Comparison of ENCODE assay signal across 11 mouse cellular contexts in the genomic region with DNA sequence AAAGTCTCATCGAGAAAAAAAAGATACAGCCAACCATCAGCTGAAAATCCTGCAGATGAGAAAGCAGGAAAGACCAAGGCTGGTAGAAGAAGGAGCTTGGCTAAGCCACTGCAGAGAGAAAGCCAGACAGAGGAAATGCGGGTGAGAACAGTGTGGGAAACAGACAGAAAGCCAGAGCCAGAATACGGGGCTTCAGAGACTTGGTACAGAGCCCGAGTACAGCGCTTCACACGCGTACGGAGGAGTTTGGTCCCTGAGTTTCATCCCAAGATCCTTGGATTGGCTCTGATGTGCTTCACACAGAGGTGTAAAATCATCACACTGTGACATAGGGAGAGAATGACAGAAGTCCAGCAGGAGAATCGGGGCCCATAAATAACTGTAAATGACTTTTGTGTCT.
DNase-seq lines count a peak whose midpoint lies in the region; ATAC-seq and TF ChIP-seq lines count a peak whose summit lies in the region.
"Had no signal": no experiment of that assay in that cellular context is flagged by ENCODE, and none has a peak within 500 bp of the region (broad histone marks: within the 10 kb centered on the region; RNA-seq: fewer than 3 reads in every experiment).

No protein-coding gene starts in this region.

- no peaks in the 10 kb centered on the region for H3K27me3 ChIP-seq in heart, embryonic 10.5 days (ENCODE audit: insufficient read depth, poor library complexity, severe bottlenecking)
- H3K27me3 ChIP-seq in kidney, embryonic 14.5 days (ENCODE audit: control insufficient read depth, insufficient read depth, low read length), result no peaks in the 10 kb centered on the region
- H3K27me3 ChIP-seq in kidney, adult 2 months (replicated peaks; ENCODE audit: control insufficient read depth, insufficient read depth, low read length), result no peaks in the 10 kb centered on the region
- H3K27me3 ChIP-seq in midbrain, postnatal 0 days (ENCODE audit: insufficient read depth, low read length), result no peaks in the 10 kb centered on the region
- H3K27me3 ChIP-seq in midbrain, embryonic 14.5 days (ENCODE audit: control insufficient read depth, insufficient read depth, low read length), result no peaks in the 10 kb centered on the region
- H3K27me3 ChIP-seq in neural tube, embryonic 15.5 days (replicated peaks), result no peaks in the 10 kb centered on the region
- H3K27me3 ChIP-seq: liver, embryonic 13.5 days had no signal

- ATAC-seq in kidney, embryonic 14.5 days (ENCODE audit: low FRiP score, low TSS enrichment), result no peak; the same call in 1 of the 2 replicates
- no peak for ATAC-seq in midbrain, postnatal 0 days (ENCODE audit: low FRiP score)
- no peak for ATAC-seq in midbrain, embryonic 14.5 days (ENCODE audit: low FRiP score, low TSS enrichment)
- no peak for ATAC-seq in neural tube, embryonic 15.5 days (ENCODE audit: low FRiP score)

- H3K4me1 ChIP-seq in heart, embryonic 10.5 days, result 0 out of 2 replicates have a peak, but pooled peaks cover 10% of the 10 kb centered on the region
- H3K4me1 ChIP-seq in kidney, embryonic 14.5 days (ENCODE audit: control insufficient read depth, insufficient read depth, low read length), result no peaks in the 10 kb centered on the region
- H3K4me1 ChIP-seq in kidney, adult 2 months (ENCODE audit: control insufficient read depth, insufficient read depth, low read length), result no peaks in the 10 kb centered on the region
- no peaks in the 10 kb centered on the region for H3K4me1 ChIP-seq in midbrain, postnatal 0 days (ENCODE audit: insufficient read depth, low read length)
- no peaks in the 10 kb centered on the region for H3K4me1 ChIP-seq in midbrain, embryonic 14.5 days (ENCODE audit: control insufficient read depth, insufficient read depth, low read length)
- H3K4me1 ChIP-seq in neural tube, embryonic 15.5 days, result no peaks in the 10 kb centered on the region
- H3K4me1 ChIP-seq: liver, embryonic 13.5 days had no signal

- H3K4me2 ChIP-seq in kidney, embryonic 14.5 days (replicated peaks; ENCODE audit: low read depth, low read length), result peak overlapping the region; percentile 24
- no peak overlapping the region for H3K4me2 ChIP-seq in midbrain, postnatal 0 days (ENCODE audit: low read depth, low read length, poor library complexity, severe bottlenecking)
- no peak overlapping the region for H3K4me2 ChIP-seq in midbrain, embryonic 14.5 days (ENCODE audit: low read length)
- H3K4me2 ChIP-seq in neural tube, embryonic 15.5 days, result peak overlapping the region; percentile 28; the same call in 1 of the 2 replicates
- H3K4me2 ChIP-seq: liver, embryonic 13.5 days had no signal

- no peak for DNase-seq in heart, embryonic 10.5 days (ENCODE audit: low spot score)
- DNase-seq in heart, postnatal 36 days, result no peak
- DNase-seq in kidney, adult 2 months, result no peak
- peak; percentile 36 for DNase-seq in midbrain, postnatal 0 days (ENCODE audit: low spot score)
- DNase-seq in midbrain, embryonic 14.5 days, result no peak
- no peak for DNase-seq in urinary bladder, adult 2 months (ENCODE audit: low spot score)
- DNase-seq: gastrocnemius, postnatal 36 days; liver, embryonic 13.5 days; thymus, postnatal 36 days had no signal

- H3K27ac ChIP-seq in heart, embryonic 10.5 days, result peak overlapping the region; percentile 42; the same call in 1 of the 2 replicates
- H3K27ac ChIP-seq in kidney, embryonic 14.5 days (ENCODE audit: low read depth, low read length), result no peak overlapping the region
- no peak overlapping the region for H3K27ac ChIP-seq in kidney, adult 2 months (ENCODE audit: insufficient read depth, low read depth, low read length)
- H3K27ac ChIP-seq in midbrain, postnatal 0 days (ENCODE audit: low read depth, low read length), result no peak overlapping the region
- no peak overlapping the region for H3K27ac ChIP-seq in midbrain, embryonic 14.5 days (replicated peaks; ENCODE audit: low read depth, low read length)
- no peak overlapping the region for H3K27ac ChIP-seq in neural tube, embryonic 15.5 days (replicated peaks)
- H3K27ac ChIP-seq: liver, embryonic 13.5 days had no signal

- TF ChIP-seq CTCF in kidney, adult 2 months (conservative IDR thresholded peaks at IDR 0.05; ENCODE audit: insufficient read depth, insufficient read length, low read depth, low read length), result no peak
- no peak for TF ChIP-seq CTCF in midbrain, postnatal 0 days (IDR thresholded peaks at IDR 0.05)

- no peaks in the 10 kb centered on the region for H3K36me3 ChIP-seq in heart, embryonic 10.5 days
- no peaks in the 10 kb centered on the region for H3K36me3 ChIP-seq in kidney, embryonic 14.5 days (ENCODE audit: control insufficient read depth, insufficient read depth, low read length)
- no peaks in the 10 kb centered on the region for H3K36me3 ChIP-seq in kidney, adult 2 months (ENCODE audit: control insufficient read depth, insufficient read depth, low read length)
- H3K36me3 ChIP-seq in midbrain, postnatal 0 days (ENCODE audit: insufficient read depth, low read length), result no peaks in the 10 kb centered on the region
- no peaks in the 10 kb centered on the region for H3K36me3 ChIP-seq in midbrain, embryonic 14.5 days (ENCODE audit: control insufficient read depth, insufficient read depth, low read length)
- no peaks in the 10 kb centered on the region for H3K36me3 ChIP-seq in neural tube, embryonic 15.5 days
- H3K36me3 ChIP-seq: liver, embryonic 13.5 days had no signal

- H3K4me3 ChIP-seq in heart, embryonic 10.5 days, result no peak overlapping the region
- H3K4me3 ChIP-seq in kidney, embryonic 14.5 days (ENCODE audit: low read length), result no peak overlapping the region
- H3K4me3 ChIP-seq in kidney, adult 2 months (ENCODE audit: insufficient read depth, low read depth, low read length), result no peak overlapping the region
- no peak overlapping the region for H3K4me3 ChIP-seq in midbrain, postnatal 0 days (ENCODE audit: low read depth, low read length)
- H3K4me3 ChIP-seq in midbrain, embryonic 14.5 days (replicated peaks; ENCODE audit: low read depth, low read length), result no peak overlapping the region
- H3K4me3 ChIP-seq in neural tube, embryonic 15.5 days (replicated peaks), result 0 out of 2 replicates have a peak overlapping the region, but pooled peaks have one; percentile 6
- H3K4me3 ChIP-seq: liver, embryonic 13.5 days had no signal

- no peak for TF ChIP-seq POLR2A in kidney, adult 2 months (IDR thresholded peaks at IDR 0.05; ENCODE audit: low read depth, low read length)

- H3K9me3 ChIP-seq in heart, embryonic 10.5 days, result no peaks in the 10 kb centered on the region
- H3K9me3 ChIP-seq in kidney, embryonic 14.5 days (ENCODE audit: control insufficient read depth, low read length), result no peaks in the 10 kb centered on the region
- no peaks in the 10 kb centered on the region for H3K9me3 ChIP-seq in midbrain, postnatal 0 days (ENCODE audit: low read length)
- no peaks in the 10 kb centered on the region for H3K9me3 ChIP-seq in midbrain, embryonic 14.5 days (ENCODE audit: control insufficient read depth, low read length)
- no peaks in the 10 kb centered on the region for H3K9me3 ChIP-seq in neural tube, embryonic 15.5 days (replicated peaks)
- H3K9me3 ChIP-seq: liver, embryonic 13.5 days had no signal

- 89% methylated on average over 9 of the region's 9 CpGs for WGBS in heart, embryonic 10.5 days
- 34% methylated on average over 9 of the region's 9 CpGs for WGBS in kidney, embryonic 14.5 days
- WGBS in kidney, adult 2 months, result 39% methylated on average over 9 of the region's 9 CpGs
- 80% methylated on average over 9 of the region's 9 CpGs for WGBS in midbrain, postnatal 0 days
- WGBS in midbrain, embryonic 14.5 days, result 80% methylated on average over 9 of the region's 9 CpGs
- 50% methylated on average over 9 of the region's 9 CpGs for WGBS in neural tube, embryonic 15.5 days

- no peak overlapping the region for H3K9ac ChIP-seq in kidney, embryonic 14.5 days (ENCODE audit: low read depth, low read length)
- no peak overlapping the region for H3K9ac ChIP-seq in midbrain, postnatal 0 days (replicated peaks; ENCODE audit: low read length, poor library complexity, severe bottlenecking)
- H3K9ac ChIP-seq in midbrain, embryonic 14.5 days (replicated peaks; ENCODE audit: low read length), result no peak overlapping the region
- H3K9ac ChIP-seq in neural tube, embryonic 15.5 days (replicated peaks), result no peak overlapping the region
- H3K9ac ChIP-seq: liver, embryonic 13.5 days had no signal

- intact Hi-C loops in heart, postnatal 36 days (cut with DNase I), result no loop called here

Comparison
In these comparisons a context has a peak if more than half of its experiments do, and no peak if none do; other contexts are left out.
1. H3K4me2 ChIP-seq: peak in kidney, embryonic 14.5 days (single experiment) and neural tube, embryonic 15.5 days (single experiment); none in midbrain, postnatal 0 days (single experiment) and midbrain, embryonic 14.5 days (single experiment).